Mouse (Mus musculus) ES-E14 (cell line): ENCODE measurements around the gene Hist1h3h.

Source experiments
- CHD2 ChIP-seq: IDR thresholded peaks from 2 replicates; pipeline ENCODE4 v1.6.1; 2014; ENCODE audit warnings: mild to moderate bottlenecking, low read depth, low read length, inconsistent platforms
- HCFC1 ChIP-seq: IDR thresholded peaks from 2 replicates; pipeline ENCODE4 v1.6.1; 2012; ENCODE audit warnings: low read length, inconsistent platforms, borderline replicate concordance; ENCODE audit not compliant: insufficient read depth
- MAFK ChIP-seq: IDR thresholded peaks from 2 replicates; pipeline ENCODE4 v1.6.1; 2014; ENCODE audit warnings: mild to moderate bottlenecking, low read depth, low read length, inconsistent platforms; ENCODE audit not compliant: insufficient read depth
- ZC3H11A ChIP-seq: IDR thresholded peaks from 2 replicates; pipeline ENCODE4 v1.6.1; 2012; ENCODE audit warnings: low read depth, mild to moderate bottlenecking, inconsistent platforms, low read length, borderline replicate concordance
- ZNF384 ChIP-seq: IDR thresholded peaks from 2 replicates; pipeline ENCODE4 v1.6.1; 2012; ENCODE audit warnings: low read depth, low read length, inconsistent platforms

DNA sequence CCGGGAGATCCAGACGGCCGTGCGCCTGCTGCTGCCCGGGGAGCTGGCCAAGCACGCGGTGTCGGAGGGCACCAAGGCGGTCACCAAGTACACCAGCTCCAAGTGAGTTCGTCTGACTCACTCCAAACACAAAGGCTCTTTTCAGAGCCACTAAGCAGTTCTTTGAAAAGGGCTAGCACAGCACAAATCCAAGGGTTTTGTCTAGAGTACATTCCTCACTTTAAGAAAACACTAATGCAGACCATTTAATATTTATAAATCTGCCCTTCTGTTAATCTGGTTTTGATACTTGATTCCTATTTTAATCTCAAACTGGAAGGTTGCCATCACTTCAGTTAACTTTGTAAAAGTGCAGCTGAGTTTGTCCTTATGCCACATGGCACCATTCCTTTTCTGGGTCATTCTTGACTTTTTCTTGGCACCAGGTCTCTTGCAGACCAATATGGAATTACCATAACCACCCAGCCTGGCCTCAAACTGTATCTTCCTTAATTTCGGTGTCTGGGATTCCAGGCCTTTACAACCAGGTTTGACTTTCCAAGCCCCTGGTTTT lies 5.0 kb downstream of the Hist1h3h start:
- no peak for TF ChIP-seq HCFC1
- TF ChIP-seq CHD2: no peak
- no peak for TF ChIP-seq ZC3H11A
- no peak for TF ChIP-seq ZNF384
- no peak for TF ChIP-seq MAFK
